Mouse (Mus musculus) embryonic fibroblast, embryonic 13.5 days (primary cell): ENCODE results near the gene Palb2.

Experiments used
- CTCF ChIP-seq: IDR thresholded peaks from 2 replicates; pipeline ENCODE4 v1.5.1; 2011; ENCODE audit warnings: mild to moderate bottlenecking, control low read depth, low read length, moderate library complexity, borderline replicate concordance; ENCODE audit not compliant: insufficient read depth
- POLR2A ChIP-seq: IDR thresholded peaks from 2 replicates; pipeline ENCODE4 v1.6.1; 2011; ENCODE audit warnings: low read depth, mild to moderate bottlenecking, control low read depth, low read length, moderate library complexity

DNA sequence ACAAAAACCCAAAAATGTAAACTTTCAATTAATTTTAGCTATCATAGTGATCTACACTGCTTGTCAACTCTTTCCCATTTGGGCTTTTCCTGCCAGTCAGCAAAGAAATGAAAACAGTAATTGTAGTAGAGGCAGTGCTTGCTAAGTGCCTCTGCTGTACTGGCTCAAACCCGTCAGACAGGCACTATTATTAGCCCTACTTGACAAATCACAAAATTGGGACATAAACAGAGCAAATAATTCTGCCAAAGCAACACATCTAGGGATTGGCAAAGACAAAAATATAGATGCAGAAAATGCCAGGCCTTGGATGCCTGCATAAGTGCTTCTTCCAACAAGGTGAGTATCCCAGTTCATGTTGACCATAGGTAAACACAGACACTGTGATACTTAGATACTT, 67.1 kb downstream of the Palb2 start:
- TF ChIP-seq CTCF (no peak), POLR2A (no peak)
